Mouse (Mus musculus): ENCODE data around the gene Rps15. TPM values are rescaled to one million over a fixed set of nuclear protein-coding genes. Genes with fewer than 3 reads are reported as not detected.

Rps15 gene
- total and polyA plus RNA-seq, 2 experiments from 2014 or later, result 499 to 1,030 TPM

- Histone ChIP-seq H3K4me3 (ENCODE audit: low read depth, low read length) (no peak overlapping the region), H3K9me3 (replicated peaks; ENCODE audit: control insufficient read depth, low read length) (no peaks in the 10 kb centered on the region), H3K4me1 (ENCODE audit: control insufficient read depth, insufficient read depth) (no peaks in the 10 kb centered on the region), H3K9ac (replicated peaks; ENCODE audit: low read depth, low read length) (no peak overlapping the region), H3K27ac (ENCODE audit: low read depth) (no peak overlapping the region), H3K27me3 (ENCODE audit: control insufficient read depth, insufficient read depth, low read length) (no peaks in the 10 kb centered on the region), H3K4me2 (ENCODE audit: low read depth, low read length) (no peak overlapping the region), H3K36me3 (replicated peaks; ENCODE audit: control insufficient read depth, insufficient read depth, low read length) (peaks cover 50% of the 10 kb centered on the region)
- DNase-seq (ENCODE audit: low spot score), result no peak
- 95% methylated on average over 12 of the region's 12 CpGs for WGBS
- ATAC-seq (ENCODE audit: insufficient read depth, low read depth), result no peak
- TF ChIP-seq EP300 (IDR thresholded peaks at IDR 0.05; ENCODE audit: low read depth) (no peak), CTCF (IDR thresholded peaks at IDR 0.05; ENCODE audit: low read depth) (no peak)
These were observed 4.2 kb upstream of the Rps15 start for GRCm38 (mm10) chr10:80288097-80288496.

- TF ChIP-seq EP300 (IDR thresholded peaks at IDR 0.05; ENCODE audit: low read depth) (no peak), CTCF (IDR thresholded peaks at IDR 0.05; ENCODE audit: low read depth) (no peak)
These were observed 3.6 kb upstream of the Rps15 start for GRCm38 (mm10) chr10:80288657-80289056.

GRCm38 (mm10) chr10:80293325-80293724, 1.1 kb downstream of the Rps15 start:
- Histone ChIP-seq H3K9ac (replicated peaks; ENCODE audit: low read depth, low read length) (peak overlapping the region; percentile 94), H3K4me3 (ENCODE audit: low read depth, low read length) (peak overlapping the region; percentile 80), H3K9me3 (replicated peaks; ENCODE audit: control insufficient read depth, low read length) (no peaks in the 10 kb centered on the region), H3K4me1 (ENCODE audit: control insufficient read depth, insufficient read depth) (0 out of 2 replicates have a peak, but pooled peaks cover 4% of the 10 kb centered on the region), H3K36me3 (replicated peaks; ENCODE audit: control insufficient read depth, insufficient read depth, low read length) (peaks cover 14% of the 10 kb centered on the region), H3K4me2 (ENCODE audit: low read depth, low read length) (peak overlapping the region; percentile 71), H3K27me3 (ENCODE audit: control insufficient read depth, insufficient read depth, low read length) (peaks cover 8% of the 10 kb centered on the region), H3K27ac (ENCODE audit: low read depth) (peak overlapping the region; percentile 88)
- TF ChIP-seq EP300 (IDR thresholded peaks at IDR 0.05; ENCODE audit: low read depth), result no peak
- TF ChIP-seq CTCF (IDR thresholded peaks at IDR 0.05; ENCODE audit: low read depth), result no peak
- ATAC-seq (ENCODE audit: insufficient read depth, low read depth) (no peak), DNase-seq (ENCODE audit: low spot score) (no peak)
- 24% methylated on average over 14 of the region's 14 CpGs for WGBS

More at GRCm38 (mm10) chr10:80288657-80289056, 3.6 kb upstream of the Rps15 start:
- Histone ChIP-seq H3K27ac (ENCODE audit: low read depth) (no peak overlapping the region), H3K4me3 (ENCODE audit: low read depth, low read length) (no peak overlapping the region), H3K4me2 (ENCODE audit: low read depth, low read length) (no peak overlapping the region), H3K36me3 (replicated peaks; ENCODE audit: control insufficient read depth, insufficient read depth, low read length) (peaks cover 46% of the 10 kb centered on the region), H3K9ac (replicated peaks; ENCODE audit: low read depth, low read length) (no peak overlapping the region), H3K9me3 (replicated peaks; ENCODE audit: control insufficient read depth, low read length) (no peaks in the 10 kb centered on the region), H3K4me1 (ENCODE audit: control insufficient read depth, insufficient read depth) (no peaks in the 10 kb centered on the region), H3K27me3 (ENCODE audit: control insufficient read depth, insufficient read depth, low read length) (no peaks in the 10 kb centered on the region)
- 62% methylated on average over 8 of the region's 8 CpGs for WGBS
- DNase-seq (ENCODE audit: low spot score) (no peak), ATAC-seq (ENCODE audit: insufficient read depth, low read depth) (no peak)

- no peaks in the 10 kb centered on the region for H3K9me3 ChIP-seq (replicated peaks; ENCODE audit: control insufficient read depth, low read length)
- H3K27me3 ChIP-seq (ENCODE audit: control insufficient read depth, insufficient read depth, low read length), result peaks cover 18% of the 10 kb centered on the region
- no peak overlapping the region for H3K9ac ChIP-seq (replicated peaks; ENCODE audit: low read depth, low read length)
- DNase-seq (ENCODE audit: low spot score) (no peak), ATAC-seq (ENCODE audit: insufficient read depth, low read depth) (no peak)
- TF ChIP-seq CTCF (IDR thresholded peaks at IDR 0.05; ENCODE audit: low read depth) (no peak), EP300 (IDR thresholded peaks at IDR 0.05; ENCODE audit: low read depth) (no peak)
- 63% methylated on average over 4 of the region's 4 CpGs for WGBS
- peaks cover 14% of the 10 kb centered on the region for H3K36me3 ChIP-seq (replicated peaks; ENCODE audit: control insufficient read depth, insufficient read depth, low read length)
- H3K27ac ChIP-seq (ENCODE audit: low read depth), result no peak overlapping the region
- H3K4me1 ChIP-seq (ENCODE audit: control insufficient read depth, insufficient read depth), result 0 out of 2 replicates have a peak, but pooled peaks cover 4% of the 10 kb centered on the region
- H3K4me3 ChIP-seq (ENCODE audit: low read depth, low read length), result no peak overlapping the region
- no peak overlapping the region for H3K4me2 ChIP-seq (ENCODE audit: low read depth, low read length)
These were observed 2.1 kb downstream of the Rps15 start for GRCm38 (mm10) chr10:80294311-80294710.

GRCm38 (mm10) chr10:80294788-80295303, 2.6 kb downstream of the Rps15 start:
- no peak for ATAC-seq (ENCODE audit: insufficient read depth, low read depth)
- Histone ChIP-seq H3K27ac (ENCODE audit: low read depth) (no peak overlapping the region; the same call in 1 of the 2 replicates), H3K9ac (replicated peaks; ENCODE audit: low read depth, low read length) (0 out of 2 replicates have a peak overlapping the region, but pooled peaks have one; percentile 37), H3K4me2 (ENCODE audit: low read depth, low read length) (no peak overlapping the region), H3K4me1 (ENCODE audit: control insufficient read depth, insufficient read depth) (0 out of 2 replicates have a peak, but pooled peaks cover 4% of the 10 kb centered on the region), H3K36me3 (replicated peaks; ENCODE audit: control insufficient read depth, insufficient read depth, low read length) (peaks cover 14% of the 10 kb centered on the region), H3K9me3 (replicated peaks; ENCODE audit: control insufficient read depth, low read length) (no peaks in the 10 kb centered on the region), H3K4me3 (ENCODE audit: low read depth, low read length) (no peak overlapping the region), H3K27me3 (ENCODE audit: control insufficient read depth, insufficient read depth, low read length) (peaks cover 23% of the 10 kb centered on the region)
- DNase-seq (ENCODE audit: low spot score), result no peak
- 54% methylated on average over 7 of the region's 7 CpGs for WGBS
- TF ChIP-seq EP300 (IDR thresholded peaks at IDR 0.05; ENCODE audit: low read depth) (no peak), CTCF (IDR thresholded peaks at IDR 0.05; ENCODE audit: low read depth) (no peak)

Measured in heart, postnatal 0 days (tissue).